Mouse (Mus musculus): ENCODE measurements around the gene Srd5a3.

Srd5a3 gene

GRCm38 (mm10) chr5:76153430-76153829 lies 13.4 kb downstream of the Srd5a3 start:
- DNase-seq: no peak

GRCm38 (mm10) chr5:76154434-76155165 lies 14.5 kb downstream of the Srd5a3 start:
- no peak for DNase-seq

DNA sequence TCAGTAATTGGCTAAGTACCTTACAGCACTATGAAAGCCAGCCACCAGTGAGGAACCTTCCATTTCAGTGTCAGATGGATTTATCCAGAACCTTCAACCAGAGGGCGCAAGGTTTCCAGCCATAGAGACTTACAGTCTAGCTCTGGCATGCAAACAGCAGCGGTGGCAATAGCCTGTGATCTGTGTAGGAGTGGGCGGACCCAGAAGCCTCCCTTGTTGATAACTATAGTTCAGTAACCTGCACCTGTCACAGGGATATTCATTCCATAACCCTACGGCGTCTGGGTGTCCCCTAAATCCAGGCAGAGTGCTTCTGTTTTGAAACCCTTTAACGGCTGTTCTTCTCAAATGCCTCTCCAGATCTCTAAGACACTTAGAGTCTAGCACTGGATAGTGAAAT lies 19.5 kb downstream of the Srd5a3 start:
- DNase-seq: no peak

DNA sequence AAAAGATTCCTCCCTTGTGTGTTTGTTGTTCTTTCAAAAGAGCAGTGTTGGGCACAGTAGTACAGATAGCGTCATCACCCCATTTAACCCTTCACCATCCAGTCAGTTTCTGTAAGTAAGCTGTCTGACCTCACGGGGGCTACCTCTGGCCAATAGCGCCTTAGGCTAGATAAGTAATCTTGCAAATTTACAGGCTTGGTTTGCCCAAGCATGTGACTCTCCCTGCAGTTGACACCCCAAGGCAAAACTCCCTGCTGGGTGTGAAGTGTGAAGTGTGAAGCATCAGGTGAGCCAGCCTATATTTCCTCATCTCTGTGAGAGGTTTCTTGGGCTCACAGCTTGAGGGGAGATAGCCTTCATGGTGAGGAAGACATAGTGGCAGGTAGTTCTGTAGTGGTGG lies 20.0 kb downstream of the Srd5a3 start:
- no peak for DNase-seq

DNA sequence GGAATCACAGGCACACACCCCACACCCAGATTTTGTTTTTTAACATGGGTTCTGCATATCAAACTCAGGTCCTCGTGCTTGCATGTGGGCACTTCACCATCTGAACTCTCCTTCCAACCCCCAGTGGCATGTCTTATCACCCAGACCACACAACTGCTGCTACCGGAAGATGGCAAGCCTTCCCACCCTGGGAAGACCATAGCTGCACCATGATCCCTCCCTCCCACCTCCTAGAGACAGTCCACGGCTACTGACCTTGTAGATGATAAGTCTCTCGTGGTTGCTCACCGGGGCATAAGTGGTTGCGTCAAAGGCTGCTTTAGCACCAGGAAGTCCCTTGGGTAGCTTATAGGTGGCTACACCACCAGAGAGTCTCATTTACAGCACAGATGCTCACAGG lies 21.4 kb downstream of the Srd5a3 start:
- no peak for DNase-seq

GRCm38 (mm10) chr5:76162926-76163325 lies 22.9 kb downstream of the Srd5a3 start:
- DNase-seq: no peak

- no peak for DNase-seq
Observed at GRCm38 (mm10) chr5:76163828-76164390, 23.8 kb downstream of the Srd5a3 start.

DNA sequence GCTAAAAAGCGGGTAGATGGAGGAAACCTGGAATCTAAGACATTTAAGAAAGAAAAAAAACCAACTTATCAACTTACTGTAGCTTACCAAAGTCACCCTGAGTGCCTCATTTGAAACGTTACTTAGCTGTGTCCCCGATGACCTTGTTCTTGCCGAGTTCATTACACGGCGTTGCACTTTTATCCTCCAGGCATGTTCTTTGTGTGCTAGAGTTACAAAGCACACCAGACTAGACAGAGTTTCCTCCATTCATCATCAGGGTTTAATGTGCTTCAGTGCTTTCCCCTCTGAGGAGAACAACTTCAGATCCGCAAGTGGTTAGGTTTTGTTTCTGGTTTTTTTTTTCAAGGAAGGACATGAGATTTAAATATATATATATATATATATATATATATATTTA lies 24.8 kb downstream of the Srd5a3 start:
- DNase-seq: no peak

- DNase-seq: no peak
Observed at GRCm38 (mm10) chr5:76170522-76170921, 30.5 kb downstream of the Srd5a3 start.

DNA sequence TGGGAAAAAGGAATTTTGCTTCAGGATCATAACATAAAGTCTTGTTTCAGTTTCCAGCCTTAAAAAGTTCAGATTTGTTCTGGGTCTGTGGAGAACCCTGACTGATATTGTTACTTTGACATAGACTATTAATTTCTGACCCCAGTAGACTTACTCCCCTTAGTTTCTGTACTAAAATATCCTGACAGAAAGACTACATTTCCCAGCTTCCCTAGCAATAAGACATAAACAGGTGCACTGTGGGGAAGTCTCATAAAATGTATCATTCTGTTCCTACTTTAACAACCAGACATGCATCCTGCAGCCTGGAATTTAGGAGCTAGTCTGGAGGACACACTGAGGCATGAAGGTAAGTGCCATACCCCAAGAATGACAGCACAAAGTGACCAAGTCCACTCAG lies 31.0 kb downstream of the Srd5a3 start:
- DNase-seq: no peak

GRCm38 (mm10) chr5:76175051-76175450 lies 35.0 kb downstream of the Srd5a3 start:
- DNase-seq: no peak

- DNase-seq: no peak
Observed at GRCm38 (mm10) chr5:76176411-76176810, 36.3 kb downstream of the Srd5a3 start.

GRCm38 (mm10) chr5:76176841-76177240 lies 36.8 kb downstream of the Srd5a3 start:
- DNase-seq: no peak

- no peak for DNase-seq
Observed at GRCm38 (mm10) chr5:76177664-76178063, 37.6 kb downstream of the Srd5a3 start.

- DNase-seq: no peak
Observed at GRCm38 (mm10) chr5:76179171-76179570, 39.1 kb downstream of the Srd5a3 start.

DNA sequence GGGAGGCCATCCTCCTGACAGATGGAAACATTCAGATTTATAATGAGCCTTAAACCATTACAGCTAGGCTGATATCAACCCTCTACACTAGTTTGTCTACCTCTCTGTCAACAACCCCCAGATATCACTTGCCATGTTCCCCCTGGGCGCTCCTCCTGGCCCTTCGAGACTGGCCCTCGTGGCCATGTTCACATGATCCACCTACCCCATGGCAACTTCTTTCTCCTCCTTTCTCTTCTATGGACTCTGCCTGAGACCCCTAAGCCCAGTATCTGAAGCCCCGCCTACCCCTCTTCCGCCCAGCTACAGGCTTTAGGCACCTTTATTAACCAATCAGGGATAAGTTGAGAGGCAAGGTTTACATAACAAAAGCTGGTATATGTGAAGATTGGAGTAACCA lies 39.7 kb downstream of the Srd5a3 start:
- no peak for DNase-seq

DNA sequence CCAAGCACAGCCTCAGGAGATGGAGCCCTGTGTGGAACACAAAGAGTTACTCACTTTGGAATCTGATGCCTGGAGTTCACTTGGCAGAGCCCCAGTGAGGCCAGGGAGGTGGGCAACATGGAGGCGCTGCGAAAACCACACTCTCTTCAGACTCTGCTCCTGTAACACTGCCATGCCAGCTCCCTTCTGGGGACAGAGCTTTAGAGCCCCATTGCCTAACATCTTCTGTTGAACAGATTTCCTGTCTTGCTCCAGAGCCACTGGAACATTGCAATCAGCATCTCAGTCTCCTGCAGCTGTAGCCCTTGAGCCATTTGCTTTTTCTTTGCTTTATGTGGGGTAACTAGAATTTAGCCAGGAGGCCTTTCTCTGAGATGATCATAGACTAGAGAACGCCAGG lies 42.3 kb downstream of the Srd5a3 start:
- DNase-seq: no peak

DNA sequence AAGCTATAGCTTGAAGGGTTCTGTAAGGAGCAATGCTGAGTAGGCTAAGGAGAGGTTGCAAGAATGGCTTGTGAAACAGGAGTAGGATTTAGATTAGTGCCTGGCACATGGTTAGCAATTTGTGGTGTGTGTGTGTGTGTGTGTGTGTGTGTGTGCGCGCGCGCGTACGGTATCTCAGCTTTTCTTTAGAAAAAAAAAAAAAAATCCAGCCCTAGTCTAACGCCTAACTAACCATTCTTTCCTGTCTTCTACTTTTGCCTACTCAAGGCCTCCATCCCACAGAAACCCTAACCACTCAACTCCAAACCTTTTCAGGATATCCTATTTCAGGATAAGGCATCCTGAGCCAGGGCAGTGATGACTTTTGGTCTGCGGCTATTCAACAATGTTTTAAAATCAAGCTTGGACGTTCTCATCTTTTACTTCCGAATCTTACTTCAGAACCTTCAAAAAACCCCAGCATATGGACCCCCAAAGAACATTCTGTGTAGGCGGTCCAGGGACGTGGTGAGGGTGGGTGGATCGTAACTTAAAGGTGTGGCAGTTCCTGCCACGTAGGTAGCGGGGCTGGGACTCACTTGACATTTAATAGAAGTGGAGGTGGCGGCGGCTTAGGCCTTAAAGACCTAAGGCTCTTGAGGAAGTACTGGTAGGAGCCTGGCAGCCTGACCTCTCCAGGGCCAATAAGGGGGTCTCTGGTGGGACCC lies 43.1 kb downstream of the Srd5a3 start:
- no peak for DNase-seq

DNA sequence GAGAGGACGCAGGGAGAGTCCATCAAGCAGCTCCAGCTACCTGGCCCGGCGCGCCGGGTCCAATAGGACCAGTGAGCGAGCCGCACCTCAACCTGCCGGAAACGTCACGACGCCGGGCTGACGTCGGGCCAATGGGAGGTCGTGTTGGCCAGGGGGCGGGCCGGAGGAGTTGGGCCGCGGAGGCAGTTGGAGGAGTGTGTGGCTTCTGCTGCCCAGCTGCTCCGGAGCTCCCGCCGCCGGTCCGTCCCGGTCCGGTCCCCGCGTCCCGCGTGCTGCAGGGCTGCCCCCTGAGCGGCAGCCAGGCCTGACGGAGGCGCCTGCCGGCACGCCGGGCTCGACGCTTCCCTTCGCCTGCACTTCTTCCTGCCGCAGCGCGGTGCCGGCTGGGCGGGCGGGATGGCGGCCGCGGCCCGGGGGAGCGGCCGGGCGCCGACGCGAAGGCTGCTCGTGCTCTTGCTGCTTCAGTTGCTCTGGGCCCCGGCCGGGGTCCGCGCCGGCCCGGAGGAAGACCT lies 43.7 kb downstream of the Srd5a3 start, which contains the start of gene Tmem165:
TSS of gene Tmem165 (plus strand) at position 131 of the 512 bp plus-strand sequence.
- peak; percentile 93 for DNase-seq

DNA sequence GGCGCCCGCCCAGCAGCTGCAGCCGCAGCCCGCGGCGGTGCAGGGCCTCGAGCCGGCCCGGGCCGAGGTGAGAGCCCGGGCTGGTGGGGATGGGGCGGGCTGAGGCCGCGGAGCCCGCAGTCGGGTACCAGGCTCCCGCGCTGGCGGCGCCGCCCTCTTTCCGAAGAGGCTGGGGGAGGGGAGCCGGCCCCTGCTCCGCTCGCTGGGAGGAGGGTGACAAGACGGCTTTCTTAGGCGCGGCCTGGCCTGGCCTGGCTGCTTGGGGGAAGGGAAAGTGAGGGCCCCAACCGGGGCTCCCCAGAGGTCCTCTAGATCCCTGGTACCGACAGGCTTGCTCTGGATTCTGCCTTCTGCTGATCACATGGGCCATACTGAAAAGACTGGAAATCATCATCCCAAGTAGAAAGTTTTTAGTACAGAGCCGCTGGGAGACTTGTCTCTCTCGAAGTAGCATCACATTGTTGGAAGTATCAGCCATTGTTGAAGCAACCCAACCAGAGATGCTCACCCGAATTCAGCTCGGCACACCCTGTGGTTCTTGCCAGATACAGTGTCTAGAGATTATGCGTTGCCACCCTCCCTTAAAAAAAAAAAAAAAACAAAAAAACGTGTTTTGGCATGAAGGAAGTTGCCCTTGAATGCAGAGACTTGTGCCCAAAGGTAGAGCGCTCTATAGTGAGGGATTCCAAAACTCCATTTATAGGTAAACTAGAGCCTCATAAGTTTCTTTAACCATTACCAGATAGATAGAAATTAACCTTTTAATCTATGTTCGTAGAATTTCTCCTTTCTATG lies 44.4 kb downstream of the Srd5a3 start:
- peak; percentile 63 for DNase-seq

DNA sequence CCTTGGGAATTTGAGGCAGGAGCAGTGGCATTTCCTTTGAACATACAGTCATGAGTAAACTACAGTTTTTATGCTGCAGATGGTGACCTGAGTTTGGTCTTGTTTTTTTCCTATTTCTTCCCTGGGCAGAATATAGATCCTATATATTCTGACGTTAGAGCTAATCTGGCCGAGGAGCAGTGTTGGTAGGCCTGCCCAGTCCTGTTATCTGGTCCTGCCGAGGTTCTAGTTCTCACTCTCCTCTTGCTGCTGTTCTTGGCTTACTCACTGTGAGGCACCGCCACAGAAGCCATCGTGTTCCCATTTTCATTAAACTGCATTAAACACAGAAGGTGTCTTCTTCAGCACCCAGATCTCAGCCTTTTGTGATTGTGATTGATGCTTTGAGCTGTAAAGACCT lies 47.8 kb downstream of the Srd5a3 start:
- DNase-seq: no peak

GRCm38 (mm10) chr5:76190609-76191008 lies 50.5 kb downstream of the Srd5a3 start:
- no peak for DNase-seq

DNA sequence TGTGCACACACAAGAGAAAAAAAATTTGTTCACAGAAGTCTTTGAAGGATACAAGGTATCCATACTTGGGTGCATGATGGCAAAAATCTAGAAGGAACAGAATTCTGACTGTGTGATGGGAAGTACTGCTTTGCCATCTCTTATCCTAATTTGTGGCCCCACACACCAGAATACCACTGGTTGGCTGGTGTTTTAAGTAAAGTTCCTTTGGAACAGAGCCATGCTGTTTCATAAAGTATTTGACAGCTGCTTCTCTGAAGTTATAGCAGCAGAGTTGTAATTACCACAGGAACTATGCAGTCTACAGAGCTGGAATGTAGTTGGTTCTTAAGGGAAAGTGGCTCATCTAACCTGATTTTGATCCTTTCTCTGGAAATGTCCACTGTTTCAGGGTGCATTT lies 53.0 kb downstream of the Srd5a3 start:
- DNase-seq: no peak
